Mouse (Mus musculus) stomach, embryonic 14.5 days (tissue): ENCODE measurements around the gene Rab6a. TPM values are rescaled to one million over a fixed set of nuclear protein-coding genes. Genes with fewer than 3 reads are reported as not detected.
A peak's percentile ranks its signal among the peaks of the same experiment; 100 is the strongest.

Source experiments
- ATAC-seq: fragments of 200-750 bp; cut with Nextera tagmentation; 2 replicates; pipeline ENCODE4 v1.8.0; 2017; ENCODE audit warnings: low read depth, moderate TSS enrichment; ENCODE audit not compliant: insufficient number of reproducible peaks, insufficient read depth, low FRiP score
- H3K27ac ChIP-seq: fragments of 300-500 bp; sonication (generic); 2 replicates; pipeline ENCODE4 v1.5.1; 2014; ENCODE audit warnings: mild to moderate bottlenecking, low read length, moderate library complexity, mixed read lengths
- H3K27me3 ChIP-seq: fragments of 300-500 bp; sonication (generic); 2 replicates; pipeline ENCODE4 v1.6.1; 2014; ENCODE audit warnings: low read length, control low read depth, mixed read lengths; ENCODE audit not compliant: control insufficient read depth, insufficient read depth
- H3K36me3 ChIP-seq: fragments of 300-500 bp; sonication (generic); 2 replicates; pipeline ENCODE4 v1.6.1; 2014; ENCODE audit warnings: mild to moderate bottlenecking, control low read depth, low read length, moderate library complexity, mixed read lengths; ENCODE audit not compliant: control insufficient read depth, insufficient read depth
- H3K4me1 ChIP-seq: fragments of 300-500 bp; sonication (generic); 2 replicates; pipeline ENCODE4 v1.6.1; 2014; ENCODE audit warnings: low read length, control low read depth, mixed read lengths; ENCODE audit not compliant: control insufficient read depth, insufficient read depth
- H3K4me2 ChIP-seq: fragments of 300-500 bp; sonication (generic); replicated peaks from 2 replicates; pipeline ENCODE4 v1.6.1; 2014; ENCODE audit warnings: low read depth, low read length, control low read depth
- H3K4me3 ChIP-seq: fragments of 300-500 bp; sonication (generic); 2 replicates; pipeline ENCODE4 v1.5.1; 2014; ENCODE audit warnings: low read depth, low read length, control low read depth
- H3K9ac ChIP-seq: fragments of 300-500 bp; sonication (generic); replicated peaks from 2 replicates; pipeline ENCODE4 v1.6.1; 2014; ENCODE audit warnings: low read depth, mild to moderate bottlenecking, control low read depth, low read length, moderate library complexity, mixed read lengths
- H3K9me3 ChIP-seq: fragments of 300-500 bp; sonication (generic); 2 replicates; pipeline ENCODE4 v1.6.1; 2016; ENCODE audit warnings: low read depth, low read length, control low read depth; ENCODE audit not compliant: control insufficient read depth
- WGBS: fragments of 180-500 bp; shearing (Covaris S2); extraction: QIAGEN DNeasy Blood & Tissue Kit; methylation state at CpG from one replicate; pipeline ENCODE4 v1.1.7; 2014; 5-methylcytosine and 5-hydroxymethylcytosine counted together
- polyA plus RNA-seq: library from polyadenylated mRNA; unstranded; fragments of >200 nt; fragmentation: Nextera tagmentation; extraction: Ambion mirVana; gene quantifications from 2 replicates; pipeline ENCODE4 v1.2.1, GENCODE M21; 2014

Rab6a gene
- polyA plus RNA-seq, 1 experiment from 2014 or later = 109 TPM

- ATAC-seq = no peak
- H3K9ac ChIP-seq = no peak overlapping the region
- peaks cover 9% of the 10 kb centered on the region; the same call in 1 of the 2 replicates for H3K36me3 ChIP-seq
- no peak overlapping the region for H3K4me2 ChIP-seq
- no peak overlapping the region for H3K27ac ChIP-seq
- no peak overlapping the region for H3K4me3 ChIP-seq
- H3K4me1 ChIP-seq = no peaks in the 10 kb centered on the region
- WGBS = 77% methylated on average over 4 of the region's 4 CpGs
- H3K9me3 ChIP-seq = no peaks in the 10 kb centered on the region
- no peaks in the 10 kb centered on the region for H3K27me3 ChIP-seq
Measured at GRCm38 (mm10) chr7:100649095-100649494, 41.9 kb downstream of the Rab6a start.

DNA sequence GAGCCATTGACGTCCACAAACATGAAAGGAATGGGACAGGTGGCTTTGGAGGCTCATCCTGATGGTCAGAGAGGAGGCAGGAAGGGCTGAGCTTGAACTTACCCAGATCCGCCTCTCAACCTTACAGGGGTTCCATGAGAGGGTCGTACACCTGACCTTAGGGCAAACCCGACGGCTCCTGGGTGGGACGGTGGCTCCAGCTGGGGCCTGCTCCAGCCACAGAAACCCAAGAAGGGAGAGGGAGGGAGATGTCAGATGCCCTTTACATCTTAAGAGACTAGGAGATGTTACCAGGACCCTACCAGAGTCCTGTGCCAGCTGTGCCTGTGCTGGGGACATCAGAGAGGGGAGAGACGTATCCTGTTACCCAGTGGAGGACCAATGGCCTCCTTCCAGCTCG lies 42.6 kb downstream of the Rab6a start:
- no peak overlapping the region for H3K4me3 ChIP-seq
- no peaks in the 10 kb centered on the region for H3K4me1 ChIP-seq
- H3K27ac ChIP-seq = no peak overlapping the region
- H3K27me3 ChIP-seq = no peaks in the 10 kb centered on the region
- ATAC-seq = no peak
- 62% methylated on average over 8 of the region's 8 CpGs for WGBS
- no peak overlapping the region for H3K4me2 ChIP-seq
- no peak overlapping the region for H3K9ac ChIP-seq
- H3K36me3 ChIP-seq = peaks cover 9% of the 10 kb centered on the region; the same call in 1 of the 2 replicates
- no peaks in the 10 kb centered on the region for H3K9me3 ChIP-seq

DNA sequence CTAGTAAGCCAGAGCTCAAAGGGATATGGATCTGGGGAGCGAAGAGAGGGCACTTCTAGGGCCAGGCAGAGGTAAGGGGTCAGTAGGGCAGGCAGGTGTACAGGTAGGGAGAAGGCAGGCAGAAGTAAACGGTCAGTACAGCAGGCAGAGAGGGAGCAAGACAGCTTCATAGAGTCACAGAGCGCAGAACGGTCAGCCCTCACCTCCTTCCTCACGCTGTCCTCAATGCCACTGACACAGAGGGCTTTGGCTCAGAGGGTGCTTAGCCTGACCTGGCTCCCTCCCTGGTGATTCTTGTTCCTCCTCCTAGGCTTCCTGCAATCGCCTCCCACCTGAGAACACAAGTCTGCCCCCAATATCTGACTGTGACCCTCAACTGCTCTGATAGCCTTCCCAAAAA lies 43.2 kb downstream of the Rab6a start:
- Histone ChIP-seq H3K9ac (no peak overlapping the region), H3K4me3 (no peak overlapping the region), H3K27me3 (no peaks in the 10 kb centered on the region), H3K36me3 (peaks cover 9% of the 10 kb centered on the region; the same call in 1 of the 2 replicates), H3K4me2 (no peak overlapping the region), H3K4me1 (no peaks in the 10 kb centered on the region), H3K27ac (no peak overlapping the region), H3K9me3 (no peaks in the 10 kb centered on the region)
- 77% methylated on average over 6 of the region's 6 CpGs for WGBS
- ATAC-seq = no peak

GRCm38 (mm10) chr7:100651011-100651410 lies 43.8 kb downstream of the Rab6a start:
- no peak overlapping the region for H3K9ac ChIP-seq
- WGBS = 61% methylated on average over 4 of the region's 4 CpGs
- no peak for ATAC-seq
- H3K36me3 ChIP-seq = peaks cover 9% of the 10 kb centered on the region; the same call in 1 of the 2 replicates
- H3K4me3 ChIP-seq = no peak overlapping the region
- no peak overlapping the region for H3K4me2 ChIP-seq
- H3K27me3 ChIP-seq = no peaks in the 10 kb centered on the region
- no peak overlapping the region for H3K27ac ChIP-seq
- no peaks in the 10 kb centered on the region for H3K4me1 ChIP-seq
- no peaks in the 10 kb centered on the region for H3K9me3 ChIP-seq

DNA sequence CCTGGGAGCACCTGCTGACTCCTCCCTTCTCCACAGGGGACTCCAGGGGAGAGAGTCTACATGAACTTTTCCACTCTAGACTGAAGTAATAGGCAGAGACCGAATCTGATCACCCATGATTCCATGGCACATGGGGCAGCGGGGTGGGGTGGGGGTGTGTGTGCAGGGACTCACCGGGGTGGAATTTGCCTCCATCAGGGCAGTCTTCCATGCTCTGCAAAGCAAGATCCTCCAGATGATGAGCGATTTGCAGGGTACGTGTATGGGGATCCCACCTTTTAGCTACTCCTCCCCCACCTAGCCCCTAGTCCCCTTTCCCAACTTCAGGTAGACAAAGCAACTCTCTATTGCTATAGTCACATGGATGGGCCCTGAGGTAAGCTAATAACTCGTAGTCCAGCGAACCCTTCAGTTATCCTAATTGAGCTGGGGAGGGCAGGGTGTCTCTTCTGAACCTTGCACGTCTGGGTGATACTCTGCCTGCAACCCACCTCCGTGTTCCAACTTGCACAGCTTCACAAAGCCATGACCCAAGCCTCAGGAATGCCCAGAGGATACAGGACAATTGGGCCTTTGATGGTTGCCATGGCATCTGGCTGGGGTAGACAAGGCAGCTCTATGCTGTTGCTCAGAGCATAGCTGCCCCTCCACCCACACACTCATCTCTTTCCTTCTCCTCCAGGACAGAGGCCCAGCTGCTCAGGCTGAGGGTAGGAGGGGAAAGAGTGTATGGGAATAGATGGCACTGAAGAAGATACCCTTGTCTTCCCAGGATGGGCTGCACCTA lies 46.5 kb downstream of the Rab6a start:
- H3K9ac ChIP-seq = no peak overlapping the region
- no peak overlapping the region for H3K4me3 ChIP-seq
- ATAC-seq = no peak
- H3K27me3 ChIP-seq = no peaks in the 10 kb centered on the region
- 0 out of 2 replicates have a peak overlapping the region, but pooled peaks have one; percentile 44 for H3K27ac ChIP-seq
- no peaks in the 10 kb centered on the region for H3K9me3 ChIP-seq
- no peak overlapping the region for H3K4me2 ChIP-seq
- 81% methylated on average over 9 of the region's 9 CpGs for WGBS
- H3K4me1 ChIP-seq = peaks cover 3% of the 10 kb centered on the region; the same call in 1 of the 2 replicates
- peaks cover under 1% of the 10 kb centered on the region; the same call in 1 of the 2 replicates for H3K36me3 ChIP-seq

DNA sequence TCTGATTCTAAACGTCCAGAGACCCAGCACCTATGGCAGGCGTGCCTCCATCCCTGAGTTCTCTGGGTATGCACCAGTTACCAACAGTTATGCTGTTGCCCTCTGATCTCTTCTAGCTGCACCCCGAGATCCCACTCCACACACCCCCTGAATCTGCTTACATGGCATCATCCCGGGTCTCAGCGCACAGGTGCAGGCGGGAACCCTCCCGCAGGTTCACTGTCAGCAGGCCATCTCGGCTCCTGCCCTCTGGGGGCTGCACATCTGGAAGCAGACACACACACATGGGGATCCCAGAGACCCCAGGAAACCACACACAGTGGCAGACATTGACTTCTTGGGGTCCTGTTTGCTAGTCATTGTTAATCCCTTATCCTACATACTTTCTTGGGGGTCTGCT lies 47.2 kb downstream of the Rab6a start:
- Histone ChIP-seq H3K9ac (no peak overlapping the region), H3K27ac (0 out of 2 replicates have a peak overlapping the region, but pooled peaks have one; percentile 44), H3K9me3 (no peaks in the 10 kb centered on the region), H3K4me2 (no peak overlapping the region), H3K36me3 (no peaks in the 10 kb centered on the region), H3K4me3 (no peak overlapping the region), H3K4me1 (peaks cover 4% of the 10 kb centered on the region; the same call in 1 of the 2 replicates), H3K27me3 (no peaks in the 10 kb centered on the region)
- ATAC-seq = no peak
- 85% methylated on average over 8 of the region's 8 CpGs for WGBS

- Histone ChIP-seq H3K9me3 (no peaks in the 10 kb centered on the region), H3K36me3 (no peaks in the 10 kb centered on the region), H3K4me2 (no peak overlapping the region), H3K9ac (no peak overlapping the region), H3K4me3 (no peak overlapping the region), H3K27me3 (no peaks in the 10 kb centered on the region), H3K27ac (no peak overlapping the region), H3K4me1 (peaks cover 4% of the 10 kb centered on the region; the same call in 1 of the 2 replicates)
- WGBS = 14% methylated on average over 5 of the region's 5 CpGs
- ATAC-seq = no peak
Measured at GRCm38 (mm10) chr7:100656739-100657138, 49.5 kb downstream of the Rab6a start.

- peak overlapping the region; percentile 7; the same call in 1 of the 2 replicates for H3K4me3 ChIP-seq
- no peaks in the 10 kb centered on the region for H3K9me3 ChIP-seq
- peak; percentile 81 for ATAC-seq
- no peaks in the 10 kb centered on the region for H3K27me3 ChIP-seq
- WGBS = 27% methylated on average over 18 of the region's 18 CpGs
- peaks cover 4% of the 10 kb centered on the region; the same call in 1 of the 2 replicates for H3K4me1 ChIP-seq
- H3K9ac ChIP-seq = no peak overlapping the region
- peak overlapping the region; percentile 29 for H3K4me2 ChIP-seq
- no peak overlapping the region for H3K27ac ChIP-seq
- no peaks in the 10 kb centered on the region for H3K36me3 ChIP-seq
Measured at GRCm38 (mm10) chr7:100658093-100658578, 50.9 kb downstream of the Rab6a start.
